Mouse (Mus musculus) thymus, adult 2 months (tissue): ENCODE results near the gene Cd200.

Source experiments
- CTCF ChIP-seq: fragments of 200-500 bp; IDR thresholded peaks from 2 replicates; pipeline ENCODE4 v1.5.1; 2012; ENCODE audit warnings: mild to moderate bottlenecking, control low read depth, low read length, moderate library complexity, borderline replicate concordance; ENCODE audit not compliant: control insufficient read depth, poor library complexity, insufficient read depth; ENCODE audit errors: extremely low read depth
- POLR2A ChIP-seq: fragments of 200-500 bp; IDR thresholded peaks from 2 replicates; pipeline ENCODE4 v1.6.1; 2012; ENCODE audit warnings: mild to moderate bottlenecking, low read length, control low read depth, moderate library complexity; ENCODE audit not compliant: control insufficient read depth, poor library complexity, insufficient read depth; ENCODE audit errors: extremely low read depth

DNA sequence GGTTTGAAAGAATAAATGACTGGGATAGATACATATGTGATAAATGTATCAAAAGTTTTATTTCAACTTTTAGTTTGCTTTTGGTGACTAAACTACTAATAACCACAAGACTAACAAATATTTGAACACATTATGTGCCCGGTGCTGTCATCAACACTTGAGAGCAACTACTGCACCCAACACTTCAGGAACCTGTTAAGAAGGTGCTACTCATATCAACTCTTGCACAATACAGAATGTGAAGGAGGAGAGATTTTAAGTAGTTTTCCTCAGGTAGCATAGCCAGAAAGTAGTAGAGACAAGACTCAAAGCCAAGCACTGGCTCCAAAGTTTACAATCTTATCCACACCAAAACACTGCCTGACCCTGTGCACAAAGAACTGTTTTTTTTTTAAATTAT lies 6.8 kb downstream of the Cd200 start:
- TF ChIP-seq POLR2A (no peak), CTCF (no peak)
